Mouse (Mus musculus) bone marrow, adult 2 months (tissue): ENCODE results near the gene Ksr2.

Experiments used
- CTCF ChIP-seq: fragments of 200-500 bp; IDR thresholded peaks from 2 replicates; pipeline ENCODE4 v1.5.1; 2011; ENCODE audit warnings: low read length, control low read depth; ENCODE audit not compliant: control insufficient read depth, insufficient read depth
- POLR2A ChIP-seq: fragments of 200-500 bp; IDR thresholded peaks from 2 replicates; pipeline ENCODE4 v1.6.1; 2011; ENCODE audit warnings: low read depth, mild to moderate bottlenecking, control low read depth, low read length, borderline replicate concordance; ENCODE audit not compliant: control insufficient read depth

- TF ChIP-seq CTCF (no peak), POLR2A (no peak)
These were observed 109.2 kb downstream of the Ksr2 start for GRCm38 (mm10) chr5:117523010-117523409.
